Mouse (Mus musculus): ENCODE measurements at regions not wholly inside any gene's neighbourhood (a gene's known extent, or its start where the extent isn't known, plus 50 kb on each side); places are given as distances from the start of the nearest gene placed in this dataset.
"Not testable (repeated sequence)": the region's sequence is repeated elsewhere in the genome, so short reads cannot be mapped to it uniquely, and the experiment has no call there.

GRCm38 (mm10) chr5:40441239-40441638 lies 686.0 kb upstream of the Hs3st1 start:
- no peak for DNase-seq

GRCm38 (mm10) chr5:40402721-40403120 lies 647.4 kb upstream of the Hs3st1 start:
- peak; percentile 21 for DNase-seq

DNA sequence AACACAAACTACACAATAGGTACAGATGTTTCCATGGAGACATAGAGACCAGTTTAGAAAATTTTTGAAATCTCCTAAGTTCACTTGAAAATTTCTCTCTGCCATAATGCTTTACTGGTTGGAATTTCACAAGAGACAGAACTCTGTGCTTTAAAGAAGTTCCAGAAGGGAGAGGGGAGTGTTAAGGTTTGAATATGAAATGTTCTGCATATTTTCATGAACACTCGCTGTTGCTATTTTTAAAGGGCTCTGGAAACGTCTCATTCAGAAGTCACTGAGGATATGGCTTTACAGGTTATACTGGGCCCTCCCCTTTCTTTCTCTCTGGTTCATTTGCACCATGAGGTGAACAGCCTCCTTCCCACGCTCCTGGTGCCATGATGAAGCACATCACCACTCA lies 639.5 kb upstream of the Hs3st1 start:
- DNase-seq = no peak

DNA sequence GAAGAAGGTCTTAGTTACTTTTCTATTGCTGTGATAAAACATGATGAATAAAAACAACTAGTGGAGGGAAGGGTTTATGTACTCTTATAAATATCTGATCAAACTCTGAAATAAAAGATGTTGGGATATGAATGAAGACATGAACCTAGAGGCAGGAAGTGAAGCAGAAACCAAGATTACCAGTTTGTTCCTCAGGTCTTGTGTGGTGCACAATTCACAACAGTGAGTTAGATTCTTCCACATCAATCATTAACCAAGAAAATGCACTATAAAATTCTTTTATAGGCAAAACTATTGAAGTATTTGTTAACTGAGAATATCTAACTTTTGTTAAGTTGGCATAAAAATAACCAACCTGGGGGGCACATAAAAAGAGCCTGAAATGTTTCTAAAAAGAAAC lies 634.3 kb upstream of the Hs3st1 start:
- no peak for DNase-seq

DNA sequence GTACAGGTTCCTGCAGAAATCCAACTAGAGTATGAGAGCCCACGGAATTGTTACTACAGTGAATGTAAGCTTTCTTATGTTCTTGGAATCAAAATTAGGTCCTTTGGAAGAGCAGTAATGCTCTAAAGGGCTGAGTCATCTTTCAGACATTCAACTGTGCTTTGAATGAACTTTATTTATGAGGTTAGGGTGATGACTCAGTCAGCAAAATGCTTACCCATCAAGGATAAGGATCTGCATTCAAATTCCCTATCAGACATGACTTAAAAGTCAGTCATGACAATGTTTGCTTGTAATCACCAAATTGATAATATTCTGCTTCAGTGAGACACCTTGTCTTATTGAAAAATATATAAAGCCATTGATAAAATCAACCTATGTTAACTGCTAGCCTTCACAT lies 611.7 kb upstream of the Hs3st1 start:
- DNase-seq = no peak

DNA sequence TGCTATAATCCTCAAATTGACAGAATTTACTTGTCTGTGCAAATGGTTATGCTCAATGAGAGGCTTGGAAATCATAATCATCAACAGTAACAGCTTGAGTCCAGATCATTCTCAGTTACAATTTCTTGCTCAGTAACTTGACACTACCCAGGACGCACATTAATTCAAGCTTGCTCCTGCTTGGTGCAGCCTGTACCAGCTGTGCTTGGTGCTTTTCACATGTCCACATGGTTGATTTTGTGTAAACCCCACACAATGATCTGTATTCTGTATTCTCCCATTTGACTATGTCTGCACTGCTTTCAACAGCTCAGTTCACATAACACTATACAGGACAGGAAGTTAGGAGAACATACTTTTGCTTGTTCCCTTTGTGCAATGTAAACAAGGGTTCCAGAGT lies 576.0 kb upstream of the Hs3st1 start:
- DNase-seq = no peak

DNA sequence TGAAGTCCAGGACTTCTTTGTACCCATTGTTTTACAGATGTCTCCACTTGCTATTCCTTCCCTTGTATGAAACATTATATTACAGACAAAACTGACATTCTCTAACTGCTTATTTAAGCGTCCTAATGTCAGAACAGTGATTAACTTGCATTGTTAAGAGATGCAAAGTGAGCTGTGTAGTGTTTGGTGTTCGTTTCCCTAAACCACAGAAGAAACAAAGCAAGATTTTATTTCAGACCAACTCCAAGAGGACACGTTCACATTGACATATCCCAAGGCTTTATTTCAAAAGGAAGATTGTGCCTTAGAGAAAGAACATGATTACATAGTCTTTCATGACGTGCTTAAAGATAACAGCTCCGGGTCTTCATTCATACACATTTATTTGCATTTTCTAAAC lies 553.2 kb upstream of the Hs3st1 start:
- DNase-seq = no peak

DNA sequence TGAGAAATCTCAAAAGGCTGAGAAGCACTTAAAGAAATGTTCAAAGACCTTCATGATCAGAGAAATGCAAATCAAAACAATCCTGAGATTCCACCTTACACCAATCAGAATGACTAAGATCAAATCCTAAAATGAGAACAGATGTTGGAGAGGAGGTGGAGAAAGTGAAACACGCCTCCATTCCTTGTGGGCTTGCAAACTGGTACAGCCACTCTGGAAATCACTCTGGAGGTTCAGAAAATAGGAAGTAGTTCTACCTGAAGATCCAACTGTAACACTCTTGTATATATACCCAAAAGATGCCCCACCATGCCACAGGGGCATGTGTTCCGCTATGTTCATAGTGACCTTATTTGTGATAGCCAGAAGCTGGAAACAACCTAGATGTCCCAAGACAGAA lies 549.5 kb upstream of the Hs3st1 start:
- DNase-seq = not testable (repeated sequence)

DNA sequence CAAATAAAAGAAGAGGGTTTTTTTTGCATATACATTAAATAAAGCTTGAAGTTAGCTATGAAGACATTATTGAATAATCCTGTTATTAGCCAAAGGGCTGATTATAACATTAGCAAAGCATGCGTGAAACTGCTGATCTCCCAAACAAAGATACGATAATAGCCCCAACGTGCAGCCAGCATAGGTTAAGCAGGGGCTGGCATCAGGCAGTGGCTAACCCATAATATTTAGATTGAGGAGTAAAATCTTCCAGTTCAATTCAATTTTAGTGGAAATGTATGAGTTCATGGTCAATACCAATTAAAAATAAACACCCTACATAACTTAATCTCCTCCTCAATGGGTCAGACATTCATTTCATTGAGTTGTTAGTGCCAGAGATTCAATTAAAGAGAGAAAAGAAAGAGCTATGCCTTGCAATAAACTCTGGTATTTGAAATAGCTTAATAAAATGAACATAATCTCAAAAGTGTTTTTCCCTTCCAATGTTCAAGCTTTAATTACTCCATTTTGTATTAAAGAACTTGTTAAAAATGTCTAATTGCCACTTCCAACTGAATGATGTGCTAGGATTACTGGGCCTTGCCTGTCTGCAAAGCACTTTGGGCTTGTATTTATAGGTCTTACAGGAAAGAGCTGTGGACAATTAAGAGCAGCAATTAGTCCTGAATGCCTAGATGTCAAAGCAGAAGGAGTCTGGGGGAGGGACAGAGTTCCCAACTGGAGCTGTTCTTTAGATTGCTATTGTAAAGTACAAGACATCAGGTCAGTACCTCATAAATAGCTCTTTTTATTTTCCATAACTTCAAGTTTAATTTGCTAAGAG lies 539.8 kb upstream of the Hs3st1 start:
- DNase-seq = no peak

DNA sequence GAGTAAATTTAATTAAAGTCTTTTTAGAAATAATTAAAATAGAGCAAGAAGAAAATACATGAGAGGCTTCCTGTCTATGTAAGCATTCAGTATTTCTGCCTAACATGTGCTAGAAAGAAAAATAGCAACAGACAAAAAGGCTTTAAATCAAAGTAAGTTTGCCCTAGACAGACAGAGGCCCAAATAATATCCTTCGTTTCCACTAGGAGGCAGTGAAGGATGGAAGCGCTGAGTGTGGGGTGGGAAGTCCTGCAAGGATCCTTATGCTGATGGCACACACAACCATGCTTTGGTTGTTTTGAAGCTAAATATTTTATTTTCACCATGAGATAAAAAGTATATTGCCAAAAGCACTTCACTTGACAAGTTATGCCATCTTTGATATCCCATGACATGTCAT lies 527.1 kb upstream of the Hs3st1 start:
- no peak for DNase-seq

- DNase-seq = peak; percentile 37
These were observed 491.4 kb upstream of the Hs3st1 start for GRCm38 (mm10) chr5:40246664-40247063.

All from layer of hippocampus, adult 9-11 months (tissue).